Mouse (Mus musculus) ES-Bruce4 (cell line): ENCODE results near the gene Btnl9.

Source experiments
- CTCF ChIP-seq: IDR thresholded peaks from one replicate; pipeline ENCODE4 v1.8.1; 2011; ENCODE audit warnings: low read depth, low read length
- EP300 ChIP-seq: IDR thresholded peaks from 2 replicates; pipeline ENCODE4 v1.6.1; 2011; ENCODE audit warnings: low read depth, low read length; ENCODE audit not compliant: insufficient read depth
- POLR2A ChIP-seq: IDR thresholded peaks from one replicate; pipeline ENCODE4 v1.8.1; 2011; ENCODE audit warnings: low read length; ENCODE audit not compliant: insufficient read depth

DNA sequence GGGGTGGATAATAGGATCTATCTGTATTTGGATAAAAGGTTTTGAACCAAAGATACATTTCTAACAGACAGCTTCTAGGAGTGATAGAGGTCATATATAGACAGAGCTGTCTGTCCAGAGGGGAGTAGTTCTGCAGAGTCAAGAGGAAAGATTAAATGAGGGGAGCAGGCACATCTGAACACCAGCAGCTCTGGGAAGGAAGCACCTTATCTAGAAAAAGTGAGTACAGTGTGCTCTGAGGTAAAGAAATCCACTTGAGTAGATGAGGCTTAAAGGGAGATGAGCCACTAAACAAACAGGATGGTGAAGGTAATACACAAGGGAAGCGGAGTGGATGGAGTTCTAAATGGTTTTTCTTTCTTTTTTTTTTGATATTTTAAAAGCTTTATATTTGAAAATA lies 20.5 kb upstream of the Btnl9 start:
- TF ChIP-seq CTCF (no peak), EP300 (no peak), POLR2A (no peak)
